Mouse (Mus musculus) fibroblast of lung, adult 2 months (primary cell): ENCODE data around the gene Susd4.

ENCODE experiments used
- DNase-seq: peaks from one replicate; pipeline ENCODE4 v3.0.0-alpha.2; 2011; ENCODE audit warnings: low read depth

Gene Susd4

DNA sequence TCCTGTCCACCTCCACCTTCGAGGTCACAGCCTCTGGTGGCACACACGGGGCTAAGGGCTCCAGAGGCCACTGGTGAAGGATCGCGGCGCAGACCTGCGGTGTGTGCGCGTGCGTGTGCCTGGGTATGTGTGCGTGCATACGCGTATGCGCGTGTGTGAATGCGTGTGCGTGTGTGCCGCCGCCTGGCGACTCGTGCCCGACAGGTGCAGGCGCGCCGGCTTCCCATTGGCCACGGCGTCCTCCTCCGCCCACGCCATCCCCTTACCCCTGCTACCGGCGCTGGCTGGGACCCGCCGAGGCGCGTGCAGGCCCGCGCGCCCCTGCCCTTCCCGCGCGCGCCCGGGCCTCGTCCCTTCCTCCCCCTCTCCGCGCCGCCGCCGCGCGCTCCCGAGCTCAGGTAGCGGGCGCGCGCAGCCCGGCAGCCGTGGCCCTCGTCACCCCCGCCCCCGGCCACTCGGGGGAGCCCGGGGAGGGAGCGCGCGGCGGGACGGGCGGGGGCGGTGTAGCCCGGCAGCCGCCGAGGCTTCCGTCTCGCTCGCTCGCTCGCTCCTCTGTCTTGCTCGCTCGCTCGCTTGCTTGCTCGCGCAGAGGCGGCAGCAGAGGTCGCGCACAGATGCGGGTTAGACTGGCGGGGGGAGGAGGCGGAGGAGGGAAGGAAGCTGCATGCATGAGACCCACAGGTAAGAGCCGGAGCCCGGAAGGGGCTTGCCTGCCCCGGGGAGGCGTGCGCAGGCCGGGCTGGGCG lies at the start of gene Susd4:
Gene Susd4 (plus strand): TSS at position 145 of the 746 bp plus-strand sequence.
- DNase-seq: no peak

DNA sequence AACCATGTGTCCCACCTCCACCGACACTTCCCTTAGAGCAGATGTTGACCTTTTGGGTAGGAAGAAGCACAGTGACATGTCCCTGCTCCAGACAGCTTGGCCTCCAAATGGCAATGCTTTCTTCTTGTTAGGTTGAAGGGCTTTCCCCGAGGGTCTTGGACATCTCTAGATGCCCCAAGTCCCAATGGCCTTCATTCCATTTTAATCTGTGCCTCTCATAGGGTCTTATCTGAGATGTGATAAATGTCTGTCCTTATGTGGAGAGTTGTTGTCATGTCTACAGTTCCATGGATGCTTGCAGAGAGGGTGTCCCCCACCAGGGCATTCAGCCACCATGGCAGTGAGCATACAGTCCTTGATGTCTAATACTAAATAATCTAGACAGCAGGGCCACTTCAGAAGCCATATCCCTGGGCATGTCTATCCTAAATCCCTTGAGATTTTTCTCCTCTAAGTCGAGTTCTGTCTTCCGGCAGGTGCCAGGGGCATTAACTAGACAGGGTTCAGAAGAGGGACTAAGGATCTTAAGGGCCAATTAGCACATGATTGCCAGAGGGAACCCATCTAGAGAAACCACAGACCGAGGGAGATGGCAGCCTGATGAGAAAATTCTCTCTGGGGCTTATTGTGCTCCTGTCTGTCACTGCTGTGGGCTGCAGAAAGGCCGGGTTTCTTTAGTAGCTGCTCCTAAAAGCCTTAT lies 49.3 kb upstream of the Susd4 start:
- no peak for DNase-seq

DNA sequence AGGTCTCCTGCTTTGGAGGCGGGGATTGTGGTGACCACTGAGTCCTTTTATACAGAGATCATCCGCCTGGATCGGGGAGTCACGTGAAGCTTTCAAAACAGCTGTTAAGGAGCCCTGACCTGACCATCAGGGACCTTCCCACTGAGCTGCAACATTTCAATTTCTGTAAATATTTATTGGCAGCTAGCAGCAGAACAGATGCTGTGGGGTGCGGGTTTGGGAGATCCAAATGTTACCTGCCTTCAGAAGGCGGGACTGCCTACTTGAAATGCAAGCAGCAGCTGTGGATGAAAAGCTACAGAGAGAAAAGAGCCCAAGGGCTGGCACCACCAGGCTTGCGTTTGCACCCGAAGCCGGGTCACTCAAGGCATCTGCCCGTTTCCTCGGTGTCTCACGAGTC lies 36.1 kb upstream of the Susd4 start:
- no peak for DNase-seq

DNA sequence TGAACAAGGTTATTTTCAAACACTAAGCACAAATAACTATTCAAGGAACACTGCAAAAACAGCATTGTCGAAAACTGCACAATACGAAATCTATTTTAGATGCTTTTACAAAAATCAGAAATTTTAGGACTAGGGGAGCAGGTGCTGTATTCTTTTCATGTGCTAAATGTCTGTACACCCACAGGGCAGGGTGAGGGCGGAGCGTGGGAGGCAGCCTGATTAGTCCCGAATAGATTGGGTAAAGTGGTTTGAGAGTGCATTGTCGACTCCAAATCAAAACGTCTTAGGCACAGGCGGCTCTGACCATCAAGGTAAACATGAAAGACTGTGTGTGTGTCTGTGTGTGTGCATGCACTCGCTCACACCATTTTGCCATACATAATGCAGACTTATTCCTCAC lies 34.7 kb upstream of the Susd4 start:
- DNase-seq: no peak

DNA sequence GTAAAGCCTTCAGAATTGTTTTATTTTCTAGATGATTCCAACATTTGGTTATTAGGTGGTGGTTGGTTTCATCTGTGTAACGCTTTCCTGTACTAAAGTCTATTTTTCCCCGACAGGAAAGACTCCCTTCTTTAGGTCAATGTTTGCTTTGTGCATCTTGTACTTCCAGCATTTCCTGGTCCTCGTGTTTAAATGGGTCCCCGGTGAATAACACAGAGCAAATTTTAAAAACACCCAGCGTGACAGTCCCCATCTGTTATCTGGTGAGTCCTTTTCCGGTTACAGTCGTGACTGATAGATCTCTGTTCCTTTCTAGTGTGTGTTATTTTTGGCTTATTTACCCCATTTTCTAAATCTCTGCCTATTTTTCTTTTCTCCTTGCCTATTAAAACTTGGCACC lies 31.0 kb upstream of the Susd4 start:
- no peak for DNase-seq

DNA sequence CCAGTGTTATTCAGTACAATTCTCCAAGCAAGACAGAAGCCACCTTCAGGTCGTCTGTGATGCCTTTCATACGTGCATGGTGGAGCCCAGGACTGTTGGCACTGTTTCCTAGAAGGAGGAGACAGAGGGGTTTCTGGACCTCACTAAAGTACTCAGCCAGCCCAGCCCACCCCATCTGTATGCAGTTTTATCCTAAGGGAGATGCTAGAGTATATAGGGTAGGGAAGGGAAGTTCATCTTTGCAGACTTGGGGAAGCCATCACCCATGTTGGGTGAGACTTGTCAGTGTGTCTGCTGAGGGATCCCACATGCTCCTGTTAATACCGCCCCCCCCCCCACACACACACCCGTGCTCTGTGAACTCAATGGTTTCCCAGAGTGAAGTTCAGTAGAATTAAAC lies 27.8 kb upstream of the Susd4 start:
- DNase-seq: no peak

DNA sequence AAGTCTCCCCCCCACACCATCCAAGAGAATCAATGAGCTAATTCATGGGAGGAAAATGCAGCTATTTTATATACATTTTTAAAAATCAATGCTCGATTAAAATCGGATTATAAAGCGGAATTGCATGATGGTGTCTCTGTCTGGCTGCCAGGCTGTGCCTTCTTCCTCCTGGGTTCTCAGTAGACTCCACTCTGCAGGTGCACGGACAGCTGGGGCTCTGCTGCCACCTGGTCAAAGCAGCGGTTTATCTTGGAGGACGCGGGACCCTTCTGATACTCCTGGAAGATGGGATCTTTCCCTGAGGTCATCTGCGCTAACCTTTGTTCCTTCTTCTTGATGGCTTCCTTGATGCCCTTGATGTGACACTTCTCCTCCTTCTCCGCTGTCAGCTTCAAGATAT lies 16.6 kb upstream of the Susd4 start:
- no peak for DNase-seq

DNA sequence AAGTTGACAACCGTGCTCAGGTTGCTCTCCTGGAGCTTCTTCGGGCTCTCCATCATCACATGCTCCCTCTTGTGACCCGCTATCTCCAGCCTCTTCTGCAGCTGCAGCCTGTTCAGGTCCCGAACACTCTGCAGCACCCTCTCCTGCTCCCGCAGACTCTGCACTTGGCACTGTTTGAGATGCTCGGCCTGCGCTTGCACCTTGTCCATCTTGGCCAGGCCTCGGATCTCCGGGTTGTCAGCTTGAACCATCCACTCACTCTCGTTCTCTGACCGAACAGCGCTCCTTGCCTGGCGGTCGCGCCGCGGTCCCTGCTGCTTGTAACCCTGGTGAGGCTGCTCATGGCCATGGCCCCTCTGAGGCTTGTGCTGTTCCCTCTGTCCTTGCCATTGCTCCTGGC lies 15.8 kb upstream of the Susd4 start:
- DNase-seq: no peak

DNA sequence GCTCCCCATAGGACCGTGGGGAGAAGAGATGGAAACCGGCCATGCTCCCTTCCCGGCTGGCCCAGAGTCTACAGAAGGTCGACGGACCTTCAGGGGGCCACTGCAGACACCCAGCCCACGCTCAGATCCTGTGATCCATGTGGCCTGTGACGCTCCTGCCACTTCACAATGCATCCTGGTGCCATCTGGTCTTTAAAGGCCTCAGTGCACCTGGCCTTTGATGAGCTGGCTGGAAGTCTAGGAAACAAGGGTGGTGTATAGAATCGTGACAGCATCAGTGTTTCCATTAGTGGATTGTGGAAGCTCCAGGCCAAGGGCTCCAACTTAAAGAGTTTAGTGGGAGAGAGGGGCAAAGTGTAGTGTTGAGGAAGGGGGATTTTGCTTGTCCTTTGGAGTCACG lies 14.6 kb upstream of the Susd4 start, which contains the start of gene Ccdc185:
Gene Ccdc185 (minus strand): TSS at position 101 of the 400 bp plus-strand sequence.
- DNase-seq: no peak

DNA sequence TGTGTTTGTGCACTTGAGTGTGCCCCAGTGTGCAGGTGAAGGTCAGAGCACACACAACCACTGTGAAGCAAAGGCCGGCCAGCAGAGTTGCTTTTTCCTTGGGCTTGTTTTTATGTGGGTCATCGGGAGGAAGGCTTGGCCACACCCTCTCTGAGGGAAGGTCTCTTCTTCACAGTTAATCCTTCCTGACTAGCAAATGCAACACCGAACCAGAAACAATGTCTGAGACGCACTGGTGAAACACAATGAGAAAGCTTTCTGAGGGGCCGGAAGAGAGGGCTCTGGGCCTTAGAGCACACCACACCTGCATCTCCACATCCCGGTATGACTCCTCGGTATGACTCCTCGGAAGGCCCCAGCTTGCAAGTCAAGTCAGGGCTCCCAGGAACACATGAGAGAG lies 12.4 kb upstream of the Susd4 start:
- DNase-seq: no peak

DNA sequence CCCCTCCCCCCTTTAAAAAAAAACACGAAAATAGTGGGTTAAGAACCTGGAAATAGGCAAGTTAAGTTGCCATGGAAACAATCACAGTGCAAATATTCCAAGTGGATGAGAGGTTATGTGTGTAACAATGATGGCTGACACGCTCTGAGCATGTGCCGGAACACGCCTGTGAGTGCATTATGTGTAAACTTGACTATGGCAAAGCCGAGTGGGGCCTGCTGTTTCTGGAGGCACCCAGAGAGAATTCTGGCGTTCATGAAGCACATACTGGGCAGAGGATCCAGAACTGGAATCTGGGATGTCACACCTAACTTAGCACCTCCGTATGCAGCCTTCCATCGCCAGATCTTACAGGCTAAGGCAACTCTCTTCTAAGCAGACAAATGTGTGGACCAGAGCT lies 10.0 kb upstream of the Susd4 start:
- no peak for DNase-seq

DNA sequence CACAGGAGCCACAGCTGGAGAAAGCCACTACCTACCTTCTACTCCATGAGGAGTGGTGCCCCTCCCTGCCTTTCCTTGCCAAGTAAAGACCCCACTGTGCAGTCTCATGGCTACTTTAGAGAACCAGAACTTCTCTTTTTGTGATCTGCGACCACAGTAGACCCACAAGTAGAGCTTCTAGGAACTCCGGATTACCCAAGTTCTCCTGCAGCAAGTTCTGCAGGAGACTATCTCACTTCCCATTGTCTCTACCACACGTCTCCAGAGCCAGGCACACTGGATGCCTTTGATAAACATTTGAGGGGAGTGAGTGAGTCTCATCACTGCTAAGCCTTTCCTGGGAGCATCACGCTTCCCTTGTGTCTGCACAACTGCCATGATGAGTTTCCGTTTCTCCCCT lies 8.8 kb upstream of the Susd4 start:
- DNase-seq: no peak

DNA sequence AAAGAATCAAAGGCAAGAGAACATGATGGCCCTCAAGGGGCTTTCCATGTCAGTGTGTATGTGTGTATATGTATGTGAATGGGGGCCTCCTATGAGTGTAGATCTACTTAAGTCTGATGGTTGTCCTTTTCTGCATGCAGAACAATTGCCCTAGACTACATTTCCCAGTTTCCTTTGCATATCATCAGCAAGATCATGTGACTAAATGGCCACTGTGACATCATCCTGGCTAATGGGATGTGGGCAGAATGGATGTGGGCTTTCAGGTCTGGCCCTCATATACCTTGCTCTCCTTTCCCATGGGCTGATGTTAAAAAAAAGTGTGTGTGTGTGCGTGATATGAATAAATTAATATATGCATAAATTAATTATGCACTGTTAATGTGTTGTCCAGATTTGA lies 4.9 kb upstream of the Susd4 start:
- no peak for DNase-seq

DNA sequence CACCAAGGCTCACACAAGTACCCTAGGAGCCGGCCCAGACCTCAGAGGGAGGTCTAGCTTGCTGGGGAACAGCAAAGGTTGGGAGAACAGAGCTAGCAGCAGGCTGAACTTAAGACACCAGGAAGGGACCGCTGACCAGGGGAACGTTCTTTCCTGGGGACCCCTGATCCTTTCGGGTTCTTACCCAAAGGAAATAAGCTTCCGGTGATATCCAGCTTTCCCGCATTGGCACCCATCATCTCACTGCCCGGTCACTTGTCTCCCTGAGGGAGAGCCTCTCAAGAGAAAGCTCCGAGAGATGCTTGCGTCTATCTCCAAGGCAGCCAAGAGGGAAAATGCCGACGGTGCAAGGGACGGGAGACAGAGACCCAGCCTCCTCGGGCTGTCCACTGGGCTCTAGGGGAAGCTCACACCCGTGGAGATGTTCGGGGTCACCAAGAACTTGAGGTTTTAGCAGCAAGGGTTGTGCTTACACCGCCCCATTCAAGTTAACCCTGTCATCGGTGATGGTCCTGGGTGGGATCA lies 407 bp upstream of the Susd4 start:
- DNase-seq: no peak

DNA sequence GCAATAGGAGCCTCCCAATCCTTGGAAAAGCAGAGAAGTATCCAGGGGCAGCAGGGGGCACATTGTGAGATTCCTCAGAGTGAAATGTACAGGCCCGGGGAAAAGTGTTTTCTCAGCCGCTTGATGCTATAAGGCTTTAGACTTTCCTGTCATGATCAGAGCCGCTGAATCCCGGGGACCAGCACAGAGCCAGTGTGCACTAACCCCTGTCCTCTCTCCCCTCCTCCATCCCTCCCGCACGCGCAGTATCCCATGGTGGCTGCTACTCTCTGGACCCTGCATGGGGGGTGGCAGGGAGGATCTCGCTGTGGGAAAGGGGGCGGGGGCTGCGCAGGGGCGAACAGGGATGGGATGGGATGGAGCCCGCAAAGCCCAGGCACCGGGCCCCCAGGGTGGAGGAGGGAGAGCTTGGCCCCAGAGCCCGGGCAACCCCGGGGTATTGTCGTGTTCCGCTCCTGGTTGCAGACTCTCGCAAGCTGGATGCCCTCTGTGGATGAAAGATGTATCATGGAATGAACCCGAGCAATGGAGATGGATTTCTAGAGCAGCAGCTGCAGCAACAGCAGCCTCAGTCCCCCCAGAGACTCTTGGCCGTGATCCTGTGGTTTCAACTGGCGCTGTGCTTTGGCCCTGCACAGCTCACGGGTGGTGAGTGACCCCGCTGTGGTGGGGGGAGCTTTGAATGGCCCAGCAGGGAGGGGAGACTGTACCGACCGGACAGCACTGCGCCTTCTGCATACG lies 1.1 kb downstream of the Susd4 start:
- DNase-seq: no peak

DNA sequence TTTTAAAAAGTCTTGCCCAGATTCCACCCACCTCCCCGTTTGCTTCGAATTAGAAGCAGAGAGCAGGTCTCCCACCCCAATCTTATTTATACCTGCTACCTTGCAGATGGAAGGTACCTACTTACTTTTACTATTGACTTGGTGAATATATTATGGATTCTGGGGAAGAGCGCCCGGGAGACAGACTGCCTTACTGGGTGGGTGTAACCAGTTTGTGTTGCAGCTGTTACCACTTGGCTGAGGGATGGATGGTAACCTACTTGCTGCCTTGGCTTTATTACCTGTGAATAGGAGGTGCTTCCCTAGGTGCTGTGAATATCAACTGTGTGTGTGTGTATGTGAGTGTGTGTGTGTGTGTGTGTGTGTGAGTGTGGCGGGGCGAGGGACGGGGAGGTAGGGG lies 11.9 kb downstream of the Susd4 start:
- no peak for DNase-seq

DNA sequence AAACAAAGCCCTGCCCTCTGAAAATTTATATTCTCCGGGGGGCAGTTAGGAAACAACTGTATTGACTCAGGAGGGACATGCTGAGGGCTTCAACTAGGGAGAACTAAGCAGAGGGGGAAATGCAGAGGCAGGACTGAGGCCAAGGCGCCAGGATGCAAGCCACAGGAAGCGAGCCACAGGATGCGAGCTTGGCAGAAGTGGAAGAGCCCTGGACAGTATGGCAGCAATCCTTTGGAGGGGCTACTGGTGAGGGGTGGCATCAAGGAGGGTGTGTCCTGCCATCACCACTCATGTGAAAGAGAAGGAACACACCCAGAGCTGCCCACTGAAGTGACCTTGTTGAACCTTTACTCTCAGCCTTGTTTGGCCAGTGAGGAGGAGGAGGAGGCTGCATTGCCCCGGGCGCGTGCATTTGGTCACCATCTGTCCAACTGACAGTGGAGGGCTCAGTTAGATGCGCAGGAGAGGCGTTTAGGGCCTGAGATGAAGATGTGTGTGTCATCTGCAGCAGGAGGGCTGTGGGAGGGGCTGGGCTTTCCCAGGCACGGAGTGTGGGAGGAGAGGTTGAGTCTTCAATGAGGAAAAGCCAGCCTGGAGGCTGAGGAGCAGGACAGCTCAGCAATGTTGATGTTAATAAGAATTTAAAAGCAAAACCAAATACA lies 13.2 kb downstream of the Susd4 start:
- no peak for DNase-seq

DNA sequence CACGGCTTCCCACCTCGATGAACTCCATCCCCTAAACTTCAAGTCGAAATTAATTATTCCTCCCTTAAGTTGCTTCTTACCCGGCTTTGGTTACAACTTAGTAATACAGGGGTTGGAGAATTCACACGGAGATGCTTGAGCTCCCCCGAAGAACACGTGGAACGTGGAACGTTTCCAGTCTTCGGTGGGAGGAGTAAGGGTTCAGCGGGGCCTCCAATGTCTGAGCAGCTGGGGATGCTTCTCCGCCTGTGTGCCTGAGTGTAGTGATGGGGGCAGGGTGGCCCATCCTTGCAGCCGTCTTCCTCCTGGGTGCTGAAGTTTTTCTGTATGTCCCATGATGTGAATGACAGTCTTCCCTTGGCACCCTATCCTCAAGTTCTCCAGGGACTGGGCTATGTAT lies 14.6 kb downstream of the Susd4 start:
- no peak for DNase-seq

DNA sequence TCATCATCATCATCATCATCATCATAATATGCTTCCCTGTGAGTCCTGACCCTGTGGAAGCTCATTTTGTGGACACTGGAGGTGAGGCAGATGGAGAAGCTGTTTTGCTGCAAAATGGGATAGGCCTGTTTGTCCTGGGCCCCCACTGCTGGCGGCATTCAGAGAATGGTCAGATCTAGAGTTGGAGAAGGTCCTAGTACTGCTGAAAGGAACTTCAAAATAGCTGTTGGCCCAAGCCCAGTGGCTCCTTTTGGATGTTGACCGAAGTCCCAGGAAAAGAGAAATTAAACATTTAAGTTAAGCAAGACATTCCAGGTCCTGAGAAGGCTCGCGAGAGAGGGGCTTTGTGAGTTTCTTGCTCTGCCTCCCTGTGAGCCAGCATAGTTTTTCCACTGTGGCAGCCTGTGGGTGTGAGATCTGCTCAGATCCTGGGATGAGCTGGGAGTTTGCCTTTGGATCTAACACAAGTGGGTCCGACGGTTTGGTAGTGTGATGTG lies 15.4 kb downstream of the Susd4 start:
- no peak for DNase-seq

DNA sequence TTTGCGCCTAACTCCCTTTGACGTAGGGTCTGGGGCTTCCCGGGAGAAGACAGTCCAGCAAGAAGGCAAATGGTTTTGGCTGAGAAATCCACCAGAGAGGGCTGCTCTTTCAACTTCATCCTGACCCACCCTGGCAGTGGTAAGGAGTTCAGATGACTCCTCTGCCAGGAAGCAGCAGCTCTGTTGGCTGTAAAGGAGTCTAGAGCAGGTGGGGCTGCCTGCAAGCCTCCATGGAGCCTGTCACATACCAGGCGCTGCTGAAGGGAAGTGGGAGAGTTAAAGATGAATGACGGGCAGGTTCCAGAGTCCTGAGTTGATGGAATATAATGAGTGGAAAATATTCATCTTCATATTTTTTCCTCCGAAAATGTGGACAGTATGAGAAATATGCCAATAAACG lies 20.1 kb downstream of the Susd4 start:
- DNase-seq: no peak

DNA sequence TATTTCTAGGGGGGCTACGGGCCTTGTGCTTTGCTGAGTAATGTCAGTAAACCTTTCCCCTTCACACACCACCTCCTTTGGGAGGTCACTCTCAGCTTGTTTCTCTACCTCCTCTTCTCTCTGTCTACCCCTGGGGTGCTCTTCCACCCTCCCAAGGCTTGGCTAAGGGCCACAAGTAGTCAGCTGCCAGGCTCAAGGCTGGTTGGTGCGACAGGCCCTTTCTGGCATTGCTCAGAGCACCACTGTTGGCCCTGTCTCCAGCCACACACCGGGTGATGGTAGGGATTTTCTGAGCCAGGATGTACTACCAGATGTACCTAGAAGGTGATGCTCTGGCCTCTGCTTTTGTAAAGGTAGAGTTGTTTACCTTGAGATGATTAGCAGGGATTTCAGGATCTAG lies 21.1 kb downstream of the Susd4 start:
- DNase-seq: no peak

DNA sequence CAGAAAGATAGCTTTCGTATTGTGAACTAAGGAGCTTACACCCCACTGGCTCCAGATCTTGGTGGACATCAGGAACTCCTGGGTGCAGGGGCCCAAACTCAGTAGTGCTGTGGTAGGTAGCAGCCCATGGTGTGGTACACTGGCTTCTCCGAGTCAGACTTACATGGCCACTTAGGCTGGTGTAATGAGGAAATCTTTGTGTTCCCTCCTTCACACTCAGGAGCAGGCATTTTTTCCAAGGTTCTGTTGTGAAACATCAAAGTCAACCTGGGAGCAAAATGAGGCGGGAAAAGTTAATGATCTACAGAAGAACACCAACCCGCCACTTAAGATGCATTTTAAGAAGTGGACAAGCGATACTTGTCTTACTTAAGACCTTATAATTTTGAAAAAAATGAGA lies 21.8 kb downstream of the Susd4 start:
- no peak for DNase-seq
